Mouse (Mus musculus) liver, embryonic 16.5 days (tissue): ENCODE data around the gene Btbd11. TPM values are rescaled to one million over a fixed set of nuclear protein-coding genes. Genes with fewer than 3 reads are reported as not detected.

ENCODE experiments used
- polyA plus RNA-seq: library from polyadenylated mRNA; unstranded; fragments of >200 nt; fragmentation: Nextera tagmentation; extraction: Ambion mirVana; gene quantifications from 2 replicates; pipeline ENCODE4 v1.2.1, GENCODE M21; 2015

Gene Btbd11
- polyA plus RNA-seq, 1 experiment from 2014 or later: 0.31 TPM

Other genes with a start within 250 kb of the Btbd11 start
- 5.7 and 6.0 TPM in 2 replicates for gene Cry1, start 201.8 kb upstream of the Btbd11 start, polyA plus RNA-seq